Mouse (Mus musculus): ENCODE results near the gene Retreg2. TPM values are rescaled to one million over a fixed set of nuclear protein-coding genes. Genes with fewer than 3 reads are reported as not detected.

Gene Retreg2
- total RNA-seq, 2 experiments from 2014 or later = 199 to 200 TPM

DNA sequence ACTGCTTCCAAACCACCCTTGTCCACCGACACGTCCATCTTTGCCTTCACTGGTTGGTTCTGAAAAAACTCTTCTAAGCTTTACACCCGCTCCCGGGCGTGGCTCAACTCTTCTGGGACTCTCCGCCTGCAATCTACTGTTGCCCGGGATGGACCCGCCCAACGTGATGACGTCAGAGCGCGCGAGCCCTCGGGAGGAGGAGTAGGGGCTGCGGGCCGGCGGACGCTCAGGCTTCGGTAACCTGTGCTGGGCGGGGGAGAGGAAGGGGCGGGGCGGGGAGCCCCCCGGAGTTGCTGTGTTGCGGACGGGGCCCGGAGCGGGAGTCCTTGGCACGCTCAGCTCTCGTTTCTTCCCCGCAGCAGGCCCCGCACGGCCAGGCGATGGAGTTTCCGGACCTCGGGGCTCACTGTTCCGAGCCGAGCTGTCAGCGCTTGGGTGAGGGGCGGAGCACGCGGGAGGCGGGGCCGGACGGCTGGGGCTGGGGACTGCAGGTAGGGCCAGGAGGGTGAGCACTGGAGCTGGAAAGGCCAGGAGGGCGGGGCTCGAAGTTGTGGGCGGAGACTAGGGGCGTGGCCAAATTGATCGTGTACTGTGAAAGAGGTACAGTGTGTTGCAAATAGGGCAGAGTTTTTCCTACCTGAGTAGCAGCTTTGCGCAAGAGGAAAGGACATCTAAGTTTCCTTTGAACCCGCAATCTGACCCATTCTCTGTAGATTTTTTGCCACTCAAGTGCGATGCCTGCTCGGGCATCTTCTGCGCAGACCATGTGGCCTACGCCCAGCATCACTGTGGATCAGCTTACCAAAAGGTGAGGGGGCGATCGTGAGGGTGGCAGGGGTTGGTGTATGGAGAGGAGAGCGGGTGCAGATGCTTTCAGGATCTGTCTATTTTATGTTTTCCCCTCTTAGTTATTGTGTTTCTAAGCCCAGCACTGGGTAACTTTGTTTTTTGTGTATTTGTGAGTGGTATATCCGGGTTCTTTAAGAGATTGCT is 26.2 kb downstream of the Retreg2 start, which contains the start of gene Zfand2b:
Gene Zfand2b (plus strand): TSS at position 175 of the 993 bp plus-strand sequence.
- TF ChIP-seq CTCF (IDR thresholded peaks at IDR 0.05) = no peak
- Histone ChIP-seq H3K27ac (peak within 1 kb of the TSS; percentile 95), H3K4me3 (peak within 1 kb of the TSS; percentile 93)
- intact Hi-C loops (cut with DNase I) = loop anchor here (1.0 to 2.0 kb wide), 2 partner anchors 12 to 26 kb away; partner anchors contain the start of genes Abcb6, Cnppd1 and Retreg2
- peak; percentile 94 to 95 for DNase-seq (ENCODE audit: extremely low spot score in 1 of 2, low spot score in 2 of 2)

DNA sequence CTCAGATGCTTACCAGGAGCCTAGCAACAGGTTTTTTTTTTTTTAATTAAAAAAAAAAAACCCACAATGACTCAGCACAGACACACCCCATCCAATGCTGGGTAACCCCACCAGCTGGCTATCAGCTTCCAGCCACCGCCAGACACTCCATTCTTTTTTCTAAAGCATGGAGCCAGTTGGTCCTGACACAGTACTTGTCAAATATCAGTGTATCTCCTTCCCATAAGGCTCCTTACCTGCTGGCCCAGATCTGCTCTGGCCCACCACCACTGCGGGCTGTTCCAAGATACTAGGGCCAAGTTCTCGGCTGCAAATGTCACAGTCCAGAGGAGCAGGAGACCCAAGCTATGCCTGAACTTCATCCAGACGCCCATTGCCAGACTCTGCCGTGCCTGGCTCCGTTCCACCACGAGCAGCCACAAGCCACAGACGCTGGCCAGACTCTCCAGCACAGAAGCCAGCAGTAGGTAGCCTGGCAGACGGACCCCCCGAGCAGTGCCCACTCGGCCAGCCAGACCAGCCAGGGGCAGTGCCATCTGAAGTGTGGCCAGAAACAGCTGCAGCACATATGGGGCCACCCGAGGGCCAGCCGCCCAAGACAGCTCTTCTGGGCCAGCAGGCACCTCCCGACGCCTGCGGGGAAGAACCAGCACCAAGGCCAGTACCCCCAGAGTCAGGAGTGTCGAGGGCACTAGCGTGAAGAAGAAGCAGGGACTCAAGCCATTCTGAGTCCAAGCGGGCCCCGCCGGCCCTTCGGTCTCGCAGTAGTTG is 36.9 kb downstream of the Retreg2 start:
- intact Hi-C loops (cut with DNase I) = loop anchor here (1.0 to 5.0 kb wide), 4 partner anchors 10 to 73 kb away; partner anchors contain the start of genes Cnppd1, Retreg2 and Tuba4a
- TF ChIP-seq CTCF (IDR thresholded peaks at IDR 0.05) = no peak
- DNase-seq (ENCODE audit: extremely low spot score in 1 of 2, low spot score in 2 of 2) = peak; percentile 38 to 41
- H3K27ac ChIP-seq = peak overlapping the region; percentile 29
- peak overlapping the region; percentile 62 for H3K4me3 ChIP-seq

DNA sequence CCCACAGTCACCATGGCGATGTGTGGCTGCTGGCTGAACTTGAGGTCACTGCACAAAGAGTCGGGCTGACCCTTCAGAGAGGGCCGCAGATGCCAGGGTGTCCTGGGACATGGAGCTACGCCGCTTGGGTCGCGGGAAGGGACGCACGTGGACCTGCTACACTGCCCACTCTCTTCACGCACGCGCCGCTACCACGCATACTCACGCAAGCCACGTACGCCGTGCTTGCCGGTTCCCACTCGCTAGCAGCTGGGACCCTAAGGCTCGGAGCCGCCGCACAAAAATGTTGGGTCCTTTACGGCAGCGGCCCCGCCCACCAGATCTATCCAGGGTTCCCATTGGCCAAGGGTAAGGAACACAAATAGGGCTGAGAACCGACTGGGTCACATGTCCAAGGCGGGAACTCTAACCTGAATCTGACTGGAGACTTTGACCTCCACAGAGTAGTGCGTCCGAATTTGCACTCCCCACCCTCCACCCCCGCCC is 37.6 kb downstream of the Retreg2 start, which contains the start of gene Abcb6:
Gene Abcb6 (minus strand): TSS at position 288 of the 486 bp plus-strand sequence.
- intact Hi-C loops (cut with DNase I) = loop anchor here (1.0 to 5.0 kb wide), 4 partner anchors 11 to 72 kb away; partner anchors contain the start of genes Cnppd1, Retreg2 and Tuba4a
- Histone ChIP-seq H3K27ac (peak within 1 kb of the TSS; percentile 29), H3K4me3 (peak within 1 kb of the TSS; percentile 62)
- no peak for TF ChIP-seq CTCF (IDR thresholded peaks at IDR 0.05)
- DNase-seq (ENCODE audit: extremely low spot score in 1 of 2, low spot score in 2 of 2) = peak; percentile 89 to 92

DNA sequence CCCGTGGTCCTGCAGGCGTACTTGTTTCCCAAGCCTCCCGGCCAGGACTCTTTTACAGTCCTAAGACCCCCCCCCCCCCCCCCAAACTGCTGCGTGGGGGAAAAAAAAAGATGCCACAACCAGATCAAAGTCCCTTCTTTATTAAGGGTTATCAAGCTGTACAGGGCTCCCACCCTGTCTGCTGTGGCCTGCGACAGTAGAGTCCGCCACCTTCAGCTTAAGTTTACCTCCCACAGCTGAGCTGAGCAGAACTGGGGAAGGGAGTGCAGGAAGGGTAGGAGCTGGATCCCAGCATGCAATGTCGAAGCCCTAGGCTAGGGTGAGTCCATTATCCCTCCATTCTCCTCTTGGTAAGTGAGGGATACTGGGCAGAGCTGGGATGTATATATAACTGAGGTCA is 38.2 kb downstream of the Retreg2 start:
- Histone ChIP-seq H3K27ac (no peak overlapping the region), H3K4me3 (no peak overlapping the region; the same call in 1 of the 2 replicates)
- intact Hi-C loops (cut with DNase I) = loop anchor here (1.0 to 5.0 kb wide), 4 partner anchors 11 to 72 kb away; partner anchors contain the start of genes Cnppd1, Retreg2 and Tuba4a
- no peak for TF ChIP-seq CTCF (IDR thresholded peaks at IDR 0.05)
- DNase-seq (ENCODE audit: extremely low spot score in 1 of 2, low spot score in 2 of 2) = no peak

DNA sequence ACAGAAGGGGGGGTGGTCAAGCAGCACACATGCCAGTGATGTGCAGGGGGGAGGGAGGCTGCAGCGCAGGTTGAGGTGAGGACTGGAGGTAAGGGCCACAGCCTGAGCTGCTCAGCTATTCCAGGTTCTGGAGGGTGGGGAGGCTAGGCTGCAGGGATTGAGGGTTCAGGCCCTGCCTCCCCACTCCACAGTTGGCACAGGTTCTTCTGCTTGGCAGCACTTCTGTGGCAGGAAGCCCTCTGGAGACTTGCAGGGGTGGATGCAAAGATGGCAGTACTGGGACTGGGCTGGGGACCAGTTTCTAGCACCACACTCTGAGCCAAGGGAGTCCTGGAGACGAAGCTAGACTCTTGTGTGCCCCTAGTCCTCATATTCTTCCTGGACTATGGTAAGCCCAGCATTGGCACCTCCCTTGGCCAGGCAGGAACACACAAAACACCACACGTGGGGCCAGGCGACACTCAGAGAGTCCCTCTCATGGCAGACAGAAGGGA is 38.8 kb downstream of the Retreg2 start:
- Histone ChIP-seq H3K4me3 (no peak overlapping the region), H3K27ac (no peak overlapping the region)
- intact Hi-C loops (cut with DNase I) = loop anchor here (2.0 to 5.0 kb wide), 3 partner anchors 36 to 71 kb away; partner anchors contain the start of genes Cnppd1, Retreg2 and Tuba4a
- no peak for TF ChIP-seq CTCF (IDR thresholded peaks at IDR 0.05)
- DNase-seq (ENCODE audit: extremely low spot score in 1 of 2, low spot score in 2 of 2) = no peak

DNA sequence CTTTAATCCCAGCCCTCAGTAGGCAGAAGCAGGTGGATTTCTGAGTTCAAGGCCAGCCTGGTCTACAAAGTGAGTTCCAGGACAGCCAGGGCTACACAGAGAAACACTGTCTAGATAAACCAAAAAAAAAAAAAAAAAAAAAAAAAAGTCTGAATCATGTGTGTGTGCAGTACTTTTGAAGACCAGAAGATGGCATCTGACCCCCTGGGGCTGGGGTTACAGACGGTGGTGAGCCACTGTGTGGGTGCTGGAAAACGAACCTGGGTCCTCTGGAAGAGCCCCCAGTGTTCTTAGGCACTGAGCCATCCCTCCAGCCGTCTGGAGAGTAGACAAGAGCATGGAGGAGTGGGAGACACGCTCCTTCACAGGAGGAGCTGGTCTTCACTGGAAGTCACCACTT is 39.6 kb downstream of the Retreg2 start:
- intact Hi-C loops (cut with DNase I) = loop anchor here (5.0 kb wide), 2 partner anchors 35 to 70 kb away; partner anchors contain the start of gene Tuba4a
- no peak overlapping the region for H3K27ac ChIP-seq
- peak; percentile 33 for TF ChIP-seq CTCF (IDR thresholded peaks at IDR 0.05)

DNA sequence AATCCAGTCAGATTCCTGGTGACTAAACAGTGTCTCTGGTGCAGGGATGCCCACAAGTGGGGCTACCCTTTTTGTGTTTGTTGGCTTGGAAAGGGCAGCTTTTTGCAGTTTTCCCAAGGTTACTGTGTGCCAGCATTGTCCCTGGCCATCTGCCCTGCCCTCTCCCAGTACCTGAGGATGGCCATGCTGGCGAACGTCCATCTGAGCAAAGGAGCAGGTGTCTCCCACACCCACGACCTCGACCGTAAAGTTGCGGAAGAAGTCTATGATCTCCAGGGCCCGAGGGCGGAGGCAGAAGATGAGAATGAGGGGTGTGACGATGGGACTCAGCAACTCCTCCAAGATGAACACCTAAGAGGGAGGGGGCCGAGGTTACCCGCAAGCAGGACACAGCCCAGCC is 42.9 kb downstream of the Retreg2 start:
- TF ChIP-seq CTCF (IDR thresholded peaks at IDR 0.05) = no peak
- intact Hi-C loops (cut with DNase I) = no loop called here
- no peak for DNase-seq (ENCODE audit: extremely low spot score in 1 of 2, low spot score in 2 of 2)
- no peak overlapping the region for H3K27ac ChIP-seq
- H3K4me3 ChIP-seq = no peak overlapping the region

More for the DNA sequence above, 39.6 kb downstream of the Retreg2 start:
- no peak for DNase-seq (ENCODE audit: extremely low spot score in 1 of 2, low spot score in 2 of 2)
- H3K4me3 ChIP-seq = no peak overlapping the region

DNA sequence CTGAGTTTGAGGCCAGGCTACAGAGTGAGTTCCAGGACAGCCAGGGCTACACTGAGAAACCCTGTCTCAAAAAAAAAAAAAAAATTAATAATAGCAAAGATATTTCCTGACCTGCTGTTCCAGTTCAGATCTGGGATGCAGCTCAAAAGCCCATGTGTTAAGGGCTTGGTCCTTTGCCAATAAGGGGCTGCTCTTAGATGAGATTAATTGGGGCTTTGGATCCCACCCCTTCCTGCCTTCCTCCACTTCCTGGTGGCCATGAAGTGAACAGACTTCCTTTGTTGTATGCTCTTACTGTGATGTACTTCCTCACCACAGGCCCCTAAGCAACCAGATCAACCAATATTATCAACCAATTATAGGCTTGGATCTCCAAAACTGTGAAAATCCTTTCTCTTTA is 44.5 kb downstream of the Retreg2 start:
- H3K27ac ChIP-seq = no peak overlapping the region
- no peak for TF ChIP-seq CTCF (IDR thresholded peaks at IDR 0.05)
- H3K4me3 ChIP-seq = no peak overlapping the region
- intact Hi-C loops (cut with DNase I) = no loop called here
- no peak for DNase-seq (ENCODE audit: extremely low spot score in 1 of 2, low spot score in 2 of 2)

DNA sequence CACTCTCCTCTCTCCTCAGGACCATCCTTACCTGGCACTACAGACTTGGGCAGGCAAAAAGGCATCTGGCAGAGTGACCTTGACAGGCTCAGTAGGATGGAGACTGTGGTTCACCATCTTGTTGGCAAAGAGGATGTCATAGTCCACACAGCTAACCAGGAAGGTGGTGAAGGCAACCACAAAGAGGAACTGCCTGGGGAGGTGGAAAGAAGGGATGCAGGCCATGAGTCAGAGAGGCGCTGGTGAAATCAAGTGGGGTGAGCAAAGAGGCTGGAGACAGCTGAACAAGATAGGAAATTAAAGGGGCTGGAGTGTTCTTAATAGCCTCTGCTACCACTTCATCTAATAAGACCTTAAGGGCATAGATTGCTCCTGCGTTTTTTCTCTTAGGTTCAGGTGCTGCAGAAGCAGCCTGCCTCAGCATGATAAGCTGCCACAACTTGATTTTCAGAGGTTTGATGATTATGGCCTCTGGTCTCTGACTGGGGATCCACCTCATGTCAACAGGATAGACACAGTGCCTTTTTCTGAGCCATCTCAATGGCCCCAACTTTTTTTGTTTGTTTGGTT is 45.4 kb downstream of the Retreg2 start:
- no peak for DNase-seq (ENCODE audit: extremely low spot score in 1 of 2, low spot score in 2 of 2)
- no peak for TF ChIP-seq CTCF (IDR thresholded peaks at IDR 0.05)
- H3K27ac ChIP-seq = no peak overlapping the region
- no peak overlapping the region for H3K4me3 ChIP-seq
- intact Hi-C loops (cut with DNase I) = no loop called here

DNA sequence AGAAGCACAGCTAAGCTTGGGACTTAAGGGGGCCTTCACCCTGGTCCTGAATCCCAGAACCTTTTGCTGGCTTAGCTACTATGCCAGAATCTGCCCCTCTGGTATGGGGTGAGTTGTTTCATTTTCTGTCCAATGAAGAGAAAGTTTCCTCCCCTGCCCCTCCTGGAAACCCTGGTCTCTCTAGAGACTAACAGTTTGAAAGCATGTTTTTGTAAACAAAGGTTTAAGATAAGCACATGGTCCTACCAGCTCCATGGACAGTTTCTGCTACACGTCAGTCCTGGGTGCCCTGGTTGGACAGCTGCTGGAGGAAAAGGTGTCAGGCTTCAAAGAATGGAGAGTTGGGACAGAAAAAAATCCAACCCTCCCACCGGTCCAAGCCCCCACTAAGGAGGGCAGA is 48.0 kb downstream of the Retreg2 start:
- Histone ChIP-seq H3K4me3 (peak overlapping the region; percentile 60), H3K27ac (no peak overlapping the region)
- TF ChIP-seq CTCF (IDR thresholded peaks at IDR 0.05) = no peak
- no peak for DNase-seq (ENCODE audit: extremely low spot score in 1 of 2, low spot score in 2 of 2)
- intact Hi-C loops (cut with DNase I) = no loop called here

DNA sequence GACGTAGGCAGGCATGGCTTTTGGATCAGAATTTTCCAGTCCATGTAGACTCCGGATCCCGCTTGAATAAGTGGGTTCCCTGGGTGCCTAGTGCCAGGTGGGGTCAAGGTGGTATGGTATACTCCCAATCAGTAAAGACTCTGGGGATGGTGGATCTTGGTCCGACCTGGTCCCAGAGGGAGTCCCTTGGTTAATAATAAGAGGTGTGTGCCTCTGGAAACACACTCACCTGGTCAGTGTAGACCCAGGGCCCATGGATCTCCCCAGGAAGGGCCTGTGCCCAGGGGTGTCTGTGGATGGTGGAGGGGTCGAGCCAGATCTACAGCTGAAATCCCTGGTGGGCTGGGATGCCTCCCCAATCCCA is 48.7 kb downstream of the Retreg2 start:
- intact Hi-C loops (cut with DNase I) = no loop called here
- no peak for DNase-seq (ENCODE audit: extremely low spot score in 1 of 2, low spot score in 2 of 2)
- H3K4me3 ChIP-seq = peak overlapping the region; percentile 60
- peak overlapping the region; percentile 96 for H3K27ac ChIP-seq
- TF ChIP-seq CTCF (IDR thresholded peaks at IDR 0.05) = no peak

Measured in left cerebral cortex, adult 2 months (tissue).